Mouse (Mus musculus): ENCODE measurements around the gene 2010111I01Rik. TPM values are rescaled to one million over a fixed set of nuclear protein-coding genes. Genes with fewer than 3 reads are reported as not detected.
"Not testable (repeated sequence)": the region's sequence is repeated elsewhere in the genome, so short reads cannot be mapped to it uniquely, and the experiment has no call there.

2010111I01Rik gene
- polyA plus RNA-seq, 1 experiment, result 144 TPM

GRCm38 (mm10) chr13:63074676-63074991 is 109.9 kb downstream of the 2010111I01Rik start:
- H3K36me3 ChIP-seq (ENCODE audit: control insufficient read depth, insufficient read depth), result no peaks in the 10 kb centered on the region
- H3K79me2 ChIP-seq (ENCODE audit: control insufficient read depth, insufficient read depth), result no peaks in the 10 kb centered on the region
- H3K4me3 ChIP-seq, result no peak overlapping the region
- H3ac ChIP-seq (ENCODE audit: control insufficient read depth, insufficient read length), result no peak overlapping the region
- no peak overlapping the region for H3K4me2 ChIP-seq (ENCODE audit: low read depth)
- H3K27me3 ChIP-seq (ENCODE audit: control insufficient read depth, insufficient read depth, insufficient read length), result no peaks in the 10 kb centered on the region
- TF ChIP-seq CEBPB (IDR thresholded peaks at IDR 0.05; ENCODE audit: insufficient read depth, poor library complexity, severe bottlenecking) (no peak), USF1 (IDR thresholded peaks at IDR 0.05; ENCODE audit: low read depth) (no peak), REST (IDR thresholded peaks at IDR 0.05; ENCODE audit: insufficient read depth, insufficient read length) (no peak), TCF12 (IDR thresholded peaks at IDR 0.05; ENCODE audit: insufficient read depth, poor library complexity, severe bottlenecking) (no peak), MYOG (IDR thresholded peaks at IDR 0.05; ENCODE audit: control insufficient read depth in 1 of 3, insufficient read depth in 1 of 3, insufficient read length in 2 of 3, low read depth in 2 of 3) (no peak), SRF (IDR thresholded peaks at IDR 0.05; ENCODE audit: control insufficient read depth, insufficient read length, low read depth) (no peak)

- Histone ChIP-seq H3K4me3 (no peak overlapping the region), H3K79me2 (ENCODE audit: control insufficient read depth, insufficient read depth) (no peaks in the 10 kb centered on the region), H3K4me2 (ENCODE audit: low read depth) (no peak overlapping the region), H3K27me3 (ENCODE audit: control insufficient read depth, insufficient read depth, insufficient read length) (no peaks in the 10 kb centered on the region), H3ac (ENCODE audit: control insufficient read depth, insufficient read length) (no peak overlapping the region), H3K36me3 (ENCODE audit: control insufficient read depth, insufficient read depth) (no peaks in the 10 kb centered on the region)
- TF ChIP-seq REST (IDR thresholded peaks at IDR 0.05; ENCODE audit: insufficient read depth, insufficient read length) (no peak), CEBPB (IDR thresholded peaks at IDR 0.05; ENCODE audit: insufficient read depth, poor library complexity, severe bottlenecking) (no peak), MYOD1 (IDR thresholded peaks at IDR 0.05; ENCODE audit: control insufficient read depth in 1 of 3, insufficient read length in 2 of 3, low read depth in 2 of 3) (no peak)
Measured at GRCm38 (mm10) chr13:63075331-63075855, 110.7 kb downstream of the 2010111I01Rik start.

- no peaks in the 10 kb centered on the region for H3K79me2 ChIP-seq (ENCODE audit: control insufficient read depth, insufficient read depth)
- no peaks in the 10 kb centered on the region for H3K27me3 ChIP-seq (ENCODE audit: control insufficient read depth, insufficient read depth, insufficient read length)
- no peak overlapping the region for H3K4me2 ChIP-seq (ENCODE audit: low read depth)
- no peaks in the 10 kb centered on the region for H3K36me3 ChIP-seq (ENCODE audit: control insufficient read depth, insufficient read depth)
- H3K4me3 ChIP-seq, result no peak overlapping the region
- H3ac ChIP-seq (ENCODE audit: control insufficient read depth, insufficient read length), result no peak overlapping the region
- TF ChIP-seq MYOD1 (IDR thresholded peaks at IDR 0.05; ENCODE audit: control insufficient read depth in 1 of 3, insufficient read length in 2 of 3, low read depth in 2 of 3) (no peak), USF1 (IDR thresholded peaks at IDR 0.05; ENCODE audit: low read depth) (no peak), MAX (IDR thresholded peaks at IDR 0.05; ENCODE audit: low read depth) (no peak)
Measured at GRCm38 (mm10) chr13:63080191-63080590, 115.5 kb downstream of the 2010111I01Rik start.

GRCm38 (mm10) chr13:63080823-63081222 is 116.1 kb downstream of the 2010111I01Rik start:
- Histone ChIP-seq H3ac (ENCODE audit: control insufficient read depth, insufficient read length) (no peak overlapping the region), H3K79me2 (ENCODE audit: control insufficient read depth, insufficient read depth) (no peaks in the 10 kb centered on the region), H3K4me2 (ENCODE audit: low read depth) (peak overlapping the region; percentile 47), H3K27me3 (ENCODE audit: control insufficient read depth, insufficient read depth, insufficient read length) (no peaks in the 10 kb centered on the region), H3K36me3 (ENCODE audit: control insufficient read depth, insufficient read depth) (no peaks in the 10 kb centered on the region), H3K4me3 (no peak overlapping the region)
- TF ChIP-seq E2F4 (IDR thresholded peaks at IDR 0.05; ENCODE audit: insufficient read depth), result no peak
- peak; percentile 24; the same call in 1 of the 2 replicates for TF ChIP-seq CEBPB (IDR thresholded peaks at IDR 0.05; ENCODE audit: insufficient read depth, poor library complexity, severe bottlenecking)
- no peak for TF ChIP-seq TCF3 (IDR thresholded peaks at IDR 0.05; ENCODE audit: insufficient read length, low read depth)
- TF ChIP-seq MYOG (IDR thresholded peaks at IDR 0.05; ENCODE audit: control insufficient read depth in 1 of 3, insufficient read depth in 1 of 3, insufficient read length in 2 of 3, low read depth in 2 of 3), result peak in 1 of 3 experiments; percentile 28
- no peak for TF ChIP-seq REST (IDR thresholded peaks at IDR 0.05; ENCODE audit: insufficient read depth, insufficient read length)
- TF ChIP-seq MYOD1 (IDR thresholded peaks at IDR 0.05; ENCODE audit: control insufficient read depth in 1 of 3, insufficient read length in 2 of 3, low read depth in 2 of 3), result peak in 1 of 3 experiments; percentile 30
- no peak for TF ChIP-seq SRF (IDR thresholded peaks at IDR 0.05; ENCODE audit: control insufficient read depth, insufficient read length, low read depth)
- TF ChIP-seq USF1 (IDR thresholded peaks at IDR 0.05; ENCODE audit: low read depth), result peak; percentile 75

- no peaks in the 10 kb centered on the region for H3K36me3 ChIP-seq (ENCODE audit: control insufficient read depth, insufficient read depth)
- H3K4me2 ChIP-seq (ENCODE audit: low read depth), result no peak overlapping the region
- no peak overlapping the region for H3ac ChIP-seq (ENCODE audit: control insufficient read depth, insufficient read length)
- H3K79me2 ChIP-seq (ENCODE audit: control insufficient read depth, insufficient read depth), result no peaks in the 10 kb centered on the region
- H3K27me3 ChIP-seq (ENCODE audit: control insufficient read depth, insufficient read depth, insufficient read length), result no peaks in the 10 kb centered on the region
- H3K4me3 ChIP-seq, result no peak overlapping the region
- no peak for TF ChIP-seq E2F4 (IDR thresholded peaks at IDR 0.05; ENCODE audit: insufficient read depth)
- no peak for TF ChIP-seq USF1 (IDR thresholded peaks at IDR 0.05; ENCODE audit: low read depth)
- no peak for TF ChIP-seq CEBPB (IDR thresholded peaks at IDR 0.05; ENCODE audit: insufficient read depth, poor library complexity, severe bottlenecking)
- no peak for TF ChIP-seq POLR2AphosphoS2 (IDR thresholded peaks at IDR 0.05; ENCODE audit: insufficient read length, low read depth)
- no peak for TF ChIP-seq TCF3 (IDR thresholded peaks at IDR 0.05; ENCODE audit: insufficient read length, low read depth)
- TF ChIP-seq POLR2A (IDR thresholded peaks at IDR 0.05; ENCODE audit: insufficient read length, low read depth), result no peak
- no peak for TF ChIP-seq REST (IDR thresholded peaks at IDR 0.05; ENCODE audit: insufficient read depth, insufficient read length)
- TF ChIP-seq MYOG (IDR thresholded peaks at IDR 0.05; ENCODE audit: control insufficient read depth in 1 of 3, insufficient read depth in 1 of 3, insufficient read length in 2 of 3, low read depth in 2 of 3), result no peak
Measured at GRCm38 (mm10) chr13:63082555-63083136, 118.0 kb downstream of the 2010111I01Rik start.

GRCm38 (mm10) chr13:63083139-63083538 is 118.4 kb downstream of the 2010111I01Rik start:
- H3K79me2 ChIP-seq (ENCODE audit: control insufficient read depth, insufficient read depth); H3K4me3 ChIP-seq; H3K36me3 ChIP-seq (ENCODE audit: control insufficient read depth, insufficient read depth); H3K27me3 ChIP-seq (ENCODE audit: control insufficient read depth, insufficient read depth, insufficient read length); H3K4me2 ChIP-seq (ENCODE audit: low read depth); H3ac ChIP-seq (ENCODE audit: control insufficient read depth, insufficient read length): not testable (repeated sequence)
